10 mouse cellular contexts compared by ENCODE assay signal in genomic region chr12:79975050-79975449, GRCm38 (mm10).
DNase-seq lines count a peak whose midpoint lies in the region; ATAC-seq lines count a peak whose summit lies in the region.
"Had no signal": no experiment of that assay in that cellular context is flagged by ENCODE, and none has a peak within 500 bp of the region (broad histone marks: within the 10 kb centered on the region; RNA-seq: fewer than 3 reads in every experiment).

No protein-coding gene starts in this region.

- no peak for DNase-seq in hindbrain, embryonic 10.5 days (ENCODE audit: low spot score)
- DNase-seq in hindbrain, embryonic 11.5 days (ENCODE audit: low spot score): no peak
- DNase-seq in limb, embryonic 11.5 days (ENCODE audit: low spot score): no peak
- no peak for DNase-seq in ovary, postnatal 36 days (ENCODE audit: low spot score)
- no peak for DNase-seq in thymus, postnatal 0 days (ENCODE audit: low spot score)
- no peak for DNase-seq in adipocyte (ENCODE audit: low spot score)
- DNase-seq: gastrocnemius, postnatal 36 days had no signal

- peak overlapping the region; percentile 79 for H3K27ac ChIP-seq in hindbrain, embryonic 10.5 days
- H3K27ac ChIP-seq in hindbrain, embryonic 11.5 days (ENCODE audit: low read depth, low read length): no peak overlapping the region
- peak overlapping the region; percentile 90 for H3K27ac ChIP-seq in embryonic facial prominence, embryonic 13.5 days
- peak overlapping the region; percentile 9 for H3K27ac ChIP-seq in limb, embryonic 11.5 days (replicated peaks; ENCODE audit: low read depth, low read length)
- H3K27ac ChIP-seq: macrophage had no signal

- H3K4me2 ChIP-seq in hindbrain, embryonic 11.5 days (replicated peaks; ENCODE audit: low read depth, low read length): no peak overlapping the region
- H3K4me2 ChIP-seq in embryonic facial prominence, embryonic 13.5 days: peak overlapping the region; percentile 9; the same call in 1 of the 2 replicates
- no peak overlapping the region for H3K4me2 ChIP-seq in limb, embryonic 11.5 days (ENCODE audit: low read depth, severe bottlenecking)

- 69% methylated on average over 6 of the region's 6 CpGs for WGBS in hindbrain, embryonic 10.5 days
- 71% methylated on average over 6 of the region's 6 CpGs for WGBS in hindbrain, embryonic 11.5 days
- 39% methylated on average over 6 of the region's 6 CpGs for WGBS in embryonic facial prominence, embryonic 13.5 days
- WGBS in limb, embryonic 11.5 days: 44% methylated on average over 6 of the region's 6 CpGs

- H3K4me3 ChIP-seq in hindbrain, embryonic 10.5 days: no peak overlapping the region
- no peak overlapping the region for H3K4me3 ChIP-seq in hindbrain, embryonic 11.5 days (ENCODE audit: low read depth, low read length)
- no peak overlapping the region for H3K4me3 ChIP-seq in embryonic facial prominence, embryonic 13.5 days
- no peak overlapping the region for H3K4me3 ChIP-seq in limb, embryonic 11.5 days (ENCODE audit: low read depth, low read length)

- H3K4me1 ChIP-seq in hindbrain, embryonic 10.5 days (replicated peaks): peaks cover 53% of the 10 kb centered on the region
- peaks cover 9% of the 10 kb centered on the region for H3K4me1 ChIP-seq in hindbrain, embryonic 11.5 days (replicated peaks; ENCODE audit: control insufficient read depth, insufficient read depth, low read length)
- peaks cover 54% of the 10 kb centered on the region for H3K4me1 ChIP-seq in embryonic facial prominence, embryonic 13.5 days
- peaks cover 26% of the 10 kb centered on the region for H3K4me1 ChIP-seq in limb, embryonic 11.5 days (ENCODE audit: control insufficient read depth, insufficient read depth, low read length)

- H3K36me3 ChIP-seq in hindbrain, embryonic 10.5 days: no peaks in the 10 kb centered on the region
- H3K36me3 ChIP-seq in hindbrain, embryonic 11.5 days (ENCODE audit: control insufficient read depth, insufficient read depth, low read length): no peaks in the 10 kb centered on the region
- H3K36me3 ChIP-seq in embryonic facial prominence, embryonic 13.5 days: no peaks in the 10 kb centered on the region
- H3K36me3 ChIP-seq in limb, embryonic 11.5 days (ENCODE audit: control insufficient read depth, insufficient read depth, low read length): no peaks in the 10 kb centered on the region

- H3K9me3 ChIP-seq in hindbrain, embryonic 10.5 days: no peaks in the 10 kb centered on the region
- no peaks in the 10 kb centered on the region for H3K9me3 ChIP-seq in hindbrain, embryonic 11.5 days (ENCODE audit: control insufficient read depth, low read length)
- no peaks in the 10 kb centered on the region for H3K9me3 ChIP-seq in embryonic facial prominence, embryonic 13.5 days
- no peaks in the 10 kb centered on the region; the same call in 1 of the 2 replicates for H3K9me3 ChIP-seq in limb, embryonic 11.5 days (ENCODE audit: control insufficient read depth, low read length)

- no peak for ATAC-seq in hindbrain, embryonic 11.5 days (ENCODE audit: low FRiP score)
- peak; percentile 78 for ATAC-seq in CD4-positive, CD25-positive, alpha-beta regulatory T cell, adult 4 months
- ATAC-seq in embryonic facial prominence, embryonic 13.5 days (ENCODE audit: insufficient number of reproducible peaks, insufficient read depth, low FRiP score, low TSS enrichment, low read depth): no peak
- ATAC-seq in limb, embryonic 11.5 days (ENCODE audit: insufficient number of reproducible peaks, low FRiP score, low TSS enrichment, low read depth): no peak

- no peaks in the 10 kb centered on the region for H3K27me3 ChIP-seq in hindbrain, embryonic 10.5 days (ENCODE audit: insufficient read depth, poor library complexity, severe bottlenecking)
- no peaks in the 10 kb centered on the region for H3K27me3 ChIP-seq in hindbrain, embryonic 11.5 days (ENCODE audit: control insufficient read depth, insufficient read depth, low read length)
- H3K27me3 ChIP-seq in embryonic facial prominence, embryonic 13.5 days: no peaks in the 10 kb centered on the region
- no peaks in the 10 kb centered on the region for H3K27me3 ChIP-seq in limb, embryonic 11.5 days (ENCODE audit: control insufficient read depth, insufficient read depth, low read length)

- no peak overlapping the region for H3K9ac ChIP-seq in hindbrain, embryonic 11.5 days (ENCODE audit: low read depth, low read length)
- 0 out of 2 replicates have a peak overlapping the region, but pooled peaks have one; percentile 21 for H3K9ac ChIP-seq in embryonic facial prominence, embryonic 13.5 days
- H3K9ac ChIP-seq in limb, embryonic 11.5 days (ENCODE audit: low read length): no peak overlapping the region; the same call in 1 of the 2 replicates
